Mouse (Mus musculus) heart, embryonic 13.5 days (tissue): ENCODE measurements around the gene Tuba1a. TPM values are rescaled to one million over a fixed set of nuclear protein-coding genes. Genes with fewer than 3 reads are reported as not detected.

Experiments
- ATAC-seq: fragments of 200-750 bp; cut with Nextera tagmentation; 2 replicates; pipeline ENCODE4 v1.8.0; 2017; ENCODE audit warnings: moderate TSS enrichment; ENCODE audit not compliant: insufficient number of reproducible peaks, low FRiP score, low TSS enrichment; ENCODE audit errors: extremely low read depth
- H3K27ac ChIP-seq: fragments of 300-500 bp; sonication (generic); replicated peaks from 2 replicates; pipeline ENCODE4 v1.5.1; 2015; ENCODE audit warnings: moderate library complexity, mild to moderate bottlenecking, inconsistent platforms
- H3K27me3 ChIP-seq: fragments of 300-500 bp; sonication (generic); replicated peaks from 2 replicates; pipeline ENCODE4 v1.6.1; 2015; ENCODE audit warnings: mild to moderate bottlenecking, inconsistent platforms
- H3K36me3 ChIP-seq: fragments of 300-500 bp; sonication (generic); 2 replicates; pipeline ENCODE4 v1.6.1; 2015; ENCODE audit warnings: mild to moderate bottlenecking, inconsistent platforms
- H3K4me1 ChIP-seq: fragments of 300-500 bp; sonication (generic); 2 replicates; pipeline ENCODE4 v1.6.1; 2015; ENCODE audit warnings: inconsistent platforms
- H3K4me2 ChIP-seq: fragments of 300-500 bp; sonication (generic); 2 replicates; pipeline ENCODE4 v1.6.1; 2015; ENCODE audit warnings: inconsistent platforms, mild to moderate bottlenecking, moderate library complexity
- H3K4me3 ChIP-seq: fragments of 300-500 bp; sonication (generic); 2 replicates; pipeline ENCODE4 v1.5.1; 2015; ENCODE audit warnings: moderate library complexity, mild to moderate bottlenecking, inconsistent platforms
- H3K9ac ChIP-seq: fragments of 300-500 bp; sonication (generic); 2 replicates; pipeline ENCODE4 v1.6.1; 2015; ENCODE audit warnings: inconsistent platforms, mild to moderate bottlenecking, moderate library complexity
- H3K9me3 ChIP-seq: fragments of 300-500 bp; sonication (generic); 2 replicates; pipeline ENCODE4 v1.6.1; 2016; ENCODE audit warnings: inconsistent platforms
- WGBS: fragments of 180-500 bp; shearing (Covaris S2); methylation state at CpG from one replicate; pipeline ENCODE4 v1.1.7; 2015; ENCODE audit warnings: mixed read lengths; 5-methylcytosine and 5-hydroxymethylcytosine counted together
- polyA plus RNA-seq: library from polyadenylated mRNA; unstranded; fragments of >200 nt; fragmentation: Nextera tagmentation; extraction: Ambion mirVana; gene quantifications from 2 replicates; pipeline ENCODE4 v1.2.1, GENCODE M21; 2015

Gene Tuba1a
- polyA plus RNA-seq, 1 experiment from 2014 or later, result 1,030 TPM

DNA sequence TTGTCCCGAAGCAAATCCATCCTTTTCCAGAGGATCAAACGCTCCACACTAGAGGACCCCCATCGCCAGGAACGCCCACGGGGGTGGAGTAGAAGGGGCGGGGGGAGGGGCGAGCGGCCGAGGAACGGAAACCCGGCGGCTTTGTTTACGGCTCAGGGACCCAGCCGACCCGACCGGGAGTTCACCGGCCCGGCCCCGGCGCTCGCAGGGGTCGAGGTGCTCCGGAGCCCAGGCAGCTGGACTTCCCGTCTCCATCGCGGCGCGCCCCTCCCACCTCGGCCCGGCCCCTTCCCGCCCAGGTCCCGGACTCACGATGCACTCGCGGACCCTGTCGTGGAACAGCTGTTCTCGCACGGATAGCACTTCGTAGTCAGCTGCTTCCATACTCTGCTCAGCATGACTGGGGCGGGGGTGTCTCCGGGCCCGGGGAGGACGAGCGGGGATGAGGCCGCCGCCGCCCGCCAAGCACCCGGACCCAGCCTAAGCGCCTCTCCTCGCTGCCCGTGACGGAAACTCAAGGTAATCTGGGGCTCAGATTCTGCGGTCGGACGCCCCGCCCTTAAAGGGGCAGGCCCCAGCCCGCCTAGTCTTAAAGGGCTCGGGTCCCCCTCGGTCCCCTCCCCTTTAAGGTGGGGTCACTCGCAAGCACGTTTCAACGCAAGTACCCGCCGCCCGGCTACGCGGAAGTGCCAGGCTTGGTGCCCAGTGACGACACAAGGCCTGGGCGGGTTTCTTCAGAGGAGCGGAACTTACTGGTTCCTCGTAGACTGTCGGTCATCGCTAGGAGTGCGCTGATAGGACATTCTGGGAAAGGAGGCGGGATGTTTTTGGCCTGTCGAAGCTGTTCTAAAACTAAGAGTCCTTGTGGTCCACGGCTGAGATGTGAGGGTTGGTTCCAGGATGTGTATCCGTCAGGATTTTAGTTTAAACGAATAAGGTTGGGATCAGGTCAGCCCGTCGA is 35.7 kb downstream of the Tuba1a start, which contains the start of gene Lmbr1l:
TSS of gene Lmbr1l (minus strand) at position 694 of the 961 bp plus-strand sequence.
- peak within 1 kb of the TSS; percentile 88 for H3K4me2 ChIP-seq
- H3K4me1 ChIP-seq, result peaks cover 27% of the 10 kb centered on the region
- peak within 1 kb of the TSS; percentile 95 for H3K9ac ChIP-seq
- under 1% methylated on average over 81 of the region's 82 CpGs for WGBS
- peaks cover 25% of the 10 kb centered on the region for H3K36me3 ChIP-seq
- no peaks in the 10 kb centered on the region for H3K9me3 ChIP-seq
- peak; percentile 95 for ATAC-seq
- peak within 1 kb of the TSS; percentile 87 for H3K4me3 ChIP-seq
- no peaks in the 10 kb centered on the region for H3K27me3 ChIP-seq
- H3K27ac ChIP-seq, result peak within 1 kb of the TSS; percentile 97

GRCm38 (mm10) chr15:98917091-98917490 is 36.4 kb downstream of the Tuba1a start:
- Histone ChIP-seq H3K27ac (peak overlapping the region; percentile 97), H3K9ac (peak overlapping the region; percentile 95), H3K36me3 (peaks cover 33% of the 10 kb centered on the region), H3K4me1 (peaks cover 27% of the 10 kb centered on the region), H3K4me3 (peak overlapping the region; percentile 87), H3K27me3 (no peaks in the 10 kb centered on the region), H3K4me2 (peak overlapping the region; percentile 88), H3K9me3 (no peaks in the 10 kb centered on the region)
- no peak for ATAC-seq
- WGBS, result under 1% methylated on average over 14 of the region's 14 CpGs

GRCm38 (mm10) chr15:98916016-98916415 is 37.5 kb downstream of the Tuba1a start:
- no peaks in the 10 kb centered on the region for H3K27me3 ChIP-seq
- H3K36me3 ChIP-seq, result peaks cover 39% of the 10 kb centered on the region
- H3K4me1 ChIP-seq, result peaks cover 27% of the 10 kb centered on the region
- WGBS, result 88% methylated on average over 4 of the region's 4 CpGs
- peak overlapping the region; percentile 87 for H3K4me3 ChIP-seq
- ATAC-seq, result no peak
- H3K4me2 ChIP-seq, result peak overlapping the region; percentile 88
- H3K9me3 ChIP-seq, result no peaks in the 10 kb centered on the region
- H3K9ac ChIP-seq, result peak overlapping the region; percentile 95
- no peak overlapping the region for H3K27ac ChIP-seq

DNA sequence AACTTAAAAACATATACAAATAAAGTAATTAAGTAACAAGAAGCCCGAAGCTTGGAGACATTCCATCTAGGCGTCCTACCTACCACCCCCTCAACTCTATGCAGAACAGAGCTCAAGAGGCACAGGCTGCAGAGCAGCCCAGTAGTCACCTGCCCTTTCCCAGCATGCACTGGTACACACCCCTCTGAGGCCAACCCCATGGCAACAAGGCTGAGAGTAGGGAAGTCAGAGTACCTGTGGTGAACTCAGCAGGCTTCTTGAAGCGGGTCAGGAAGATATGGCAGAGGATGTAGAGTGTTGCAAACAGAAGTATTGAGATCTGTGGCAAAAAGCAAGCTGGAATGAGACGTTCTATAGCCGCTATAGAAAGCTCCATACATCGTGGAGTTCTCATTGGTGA is 38.6 kb downstream of the Tuba1a start:
- Histone ChIP-seq H3K4me3 (no peak overlapping the region), H3K4me2 (no peak overlapping the region), H3K27ac (no peak overlapping the region), H3K4me1 (peaks cover 27% of the 10 kb centered on the region), H3K36me3 (peaks cover 51% of the 10 kb centered on the region), H3K27me3 (no peaks in the 10 kb centered on the region), H3K9me3 (no peaks in the 10 kb centered on the region), H3K9ac (0 out of 2 replicates have a peak overlapping the region, but pooled peaks have one; percentile 13)
- 88% methylated on average over 6 of the region's 6 CpGs for WGBS
- no peak for ATAC-seq

DNA sequence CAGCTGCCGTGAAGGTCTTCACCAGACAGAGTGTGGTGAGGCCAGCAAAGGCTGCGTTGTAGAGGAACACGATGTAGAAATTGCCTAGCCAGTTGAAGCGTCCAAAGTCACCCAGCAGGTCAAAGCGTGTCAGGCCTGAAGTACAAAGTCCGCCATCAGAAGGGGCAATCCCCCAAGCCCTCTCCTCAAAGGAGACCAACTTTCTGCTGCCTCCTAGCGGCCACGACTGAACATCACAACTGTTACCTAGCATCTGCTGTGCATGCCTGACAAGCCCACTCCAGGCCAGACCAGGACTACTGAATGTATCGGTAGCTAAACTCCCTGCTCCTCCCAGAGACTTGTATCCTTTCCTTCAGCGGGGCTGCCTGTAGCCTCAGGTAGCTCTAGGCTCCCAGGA is 48.8 kb downstream of the Tuba1a start:
- H3K9me3 ChIP-seq, result no peaks in the 10 kb centered on the region
- no peak overlapping the region for H3K27ac ChIP-seq
- no peak overlapping the region for H3K9ac ChIP-seq
- H3K4me3 ChIP-seq, result no peak overlapping the region
- H3K27me3 ChIP-seq, result peaks cover 11% of the 10 kb centered on the region
- no peak for ATAC-seq
- 28% methylated on average over 10 of the region's 10 CpGs for WGBS
- no peaks in the 10 kb centered on the region for H3K4me1 ChIP-seq
- peaks cover 68% of the 10 kb centered on the region for H3K36me3 ChIP-seq
- no peak overlapping the region for H3K4me2 ChIP-seq

- Histone ChIP-seq H3K27ac (no peak overlapping the region), H3K9me3 (no peaks in the 10 kb centered on the region), H3K4me1 (peaks cover 12% of the 10 kb centered on the region), H3K4me2 (no peak overlapping the region), H3K36me3 (peaks cover 47% of the 10 kb centered on the region), H3K9ac (no peak overlapping the region), H3K4me3 (no peak overlapping the region), H3K27me3 (peaks cover 31% of the 10 kb centered on the region)
- ATAC-seq, result no peak
- whole genome bisulfite sequencing, result 80% methylated on average over 2 of the region's 2 CpGs
Observed at GRCm38 (mm10) chr15:98902600-98902999, 50.9 kb downstream of the Tuba1a start.

GRCm38 (mm10) chr15:98901530-98901929 is 52.0 kb downstream of the Tuba1a start:
- Histone ChIP-seq H3K36me3 (peaks cover 37% of the 10 kb centered on the region), H3K27me3 (peaks cover 42% of the 10 kb centered on the region), H3K9me3 (no peaks in the 10 kb centered on the region), H3K9ac (no peak overlapping the region), H3K4me1 (peaks cover 23% of the 10 kb centered on the region), H3K4me2 (no peak overlapping the region), H3K27ac (no peak overlapping the region), H3K4me3 (no peak overlapping the region)
- whole genome bisulfite sequencing, result 50% methylated on average over 1 of the region's 1 CpGs
- no peak for ATAC-seq

Other genes starting within 250 kb of the Tuba1a start
- 0.32 and 0.39 TPM in 2 replicates for gene Ccdc65, start 245.5 kb downstream of the Tuba1a start, polyA plus RNA-seq
- 19.8 and 24.5 TPM in 2 replicates for gene Fkbp11, start 225.5 kb downstream of the Tuba1a start, polyA plus RNA-seq
- gene Arf3, start 190.5 kb downstream of the Tuba1a start, polyA plus RNA-seq, result 31.2 and 32.5 TPM in 2 replicates
- 0.07 TPM in 1 of 2 replicates, not detected in the other for gene Wnt10b, start 175.6 kb downstream of the Tuba1a start, polyA plus RNA-seq
- not detected in 2 replicates for gene Wnt1, start 163.8 kb downstream of the Tuba1a start, polyA plus RNA-seq
- gene Ddn, start 144.2 kb downstream of the Tuba1a start, polyA plus RNA-seq, result 0.09 and 0.16 TPM in 2 replicates
- gene Prkag1, start 122.2 kb downstream of the Tuba1a start, polyA plus RNA-seq, result 88.3 and 95.1 TPM in 2 replicates
- gene Kmt2d, start 82.5 kb downstream of the Tuba1a start, polyA plus RNA-seq, result 8.1 and 8.9 TPM in 2 replicates
- gene Rhebl1, start 59.2 kb downstream of the Tuba1a start, polyA plus RNA-seq, result 6.2 and 6.6 TPM in 2 replicates
- 2.1 and 2.3 TPM in 2 replicates for gene Dhh, start 55.2 kb downstream of the Tuba1a start, polyA plus RNA-seq
- 13.5 and 15.0 TPM in 2 replicates for gene Lmbr1l, start 35.5 kb downstream of the Tuba1a start, polyA plus RNA-seq
- 1,584 and 1,655 TPM in 2 replicates for gene Tuba1b, start 19.1 kb downstream of the Tuba1a start, polyA plus RNA-seq
- not detected in 2 replicates for gene Gm49450, start 152 bp downstream of the Tuba1a start, polyA plus RNA-seq
- 150 and 158 TPM in 2 replicates for gene Tuba1c, start 76.2 kb upstream of the Tuba1a start, polyA plus RNA-seq
- 0.56 and 1.7 TPM in 2 replicates for gene Prph, start 101.5 kb upstream of the Tuba1a start, polyA plus RNA-seq
- gene Troap, start 120.9 kb upstream of the Tuba1a start, polyA plus RNA-seq, result 27.1 and 27.8 TPM in 2 replicates
- 0.16 and 0.25 TPM in 2 replicates for gene C1ql4, start 134.1 kb upstream of the Tuba1a start, polyA plus RNA-seq
- gene Dnajc22, start 139.5 kb upstream of the Tuba1a start, polyA plus RNA-seq, result 1.0 and 1.8 TPM in 2 replicates
- gene Spats2, start 172.2 kb upstream of the Tuba1a start, polyA plus RNA-seq, result 31.8 and 34.5 TPM in 2 replicates